Mouse (Mus musculus) spleen, postnatal 14 days (tissue): ENCODE data around the gene Abcf2.
A peak's percentile ranks its signal among the peaks of the same experiment; 100 is the strongest.
"Not testable (repeated sequence)": the region's sequence is repeated elsewhere in the genome, so short reads cannot be mapped to it uniquely, and the experiment has no call there.

Experiments used
- DNase-seq, 2 experiments: peaks; one replicate each; pipeline ENCODE4 v3.0.0; 2021 to 2022; ENCODE audit warnings: low spot score in 2 of 2

Abcf2 gene

GRCm38 (mm10) chr5:24586547-24587199 is 9.4 kb upstream of the Abcf2 start, which contains the start of gene Chpf2:
TSS of gene Chpf2 (plus strand) at chr5:24586741.
- DNase-seq, result peak; percentile 53 to 76

- DNase-seq, result no peak
These were observed 8.8 kb upstream of the Abcf2 start for GRCm38 (mm10) chr5:24586106-24586505.

GRCm38 (mm10) chr5:24578109-24578963 is 1.1 kb upstream of the Abcf2 start:
- DNase-seq, result no peak

- DNase-seq, result no peak
These were observed 475 bp downstream of the Abcf2 start for GRCm38 (mm10) chr5:24576801-24577182.

- DNase-seq, result no peak
These were observed 1.3 kb downstream of the Abcf2 start for GRCm38 (mm10) chr5:24575948-24576347.

- DNase-seq, result no peak
These were observed 20.6 kb downstream of the Abcf2 start, which contains the start of gene 4931409K22Rik for GRCm38 (mm10) chr5:24556709-24557108. TSS of gene 4931409K22Rik (minus strand) at chr5:24556809.

- DNase-seq, result not testable (repeated sequence)
These were observed 21.9 kb downstream of the Abcf2 start for GRCm38 (mm10) chr5:24555335-24555734.

- no peak for DNase-seq
These were observed 23.5 kb downstream of the Abcf2 start for GRCm38 (mm10) chr5:24553621-24554244.

- DNase-seq, result no peak
These were observed 26.0 kb downstream of the Abcf2 start for GRCm38 (mm10) chr5:24551317-24551688.

- no peak for DNase-seq
These were observed 26.5 kb downstream of the Abcf2 start for GRCm38 (mm10) chr5:24550598-24551316.

- DNase-seq, result no peak
These were observed 34.6 kb downstream of the Abcf2 start for GRCm38 (mm10) chr5:24542643-24543042.

GRCm38 (mm10) chr5:24541144-24541569 is 36.1 kb downstream of the Abcf2 start:
- DNase-seq, result no peak

GRCm38 (mm10) chr5:24540387-24541143 is 36.7 kb downstream of the Abcf2 start, which contains the start of gene Asb10:
TSS of gene Asb10 (minus strand) at chr5:24540978.
- DNase-seq, result no peak

GRCm38 (mm10) chr5:24539571-24540296 is 37.5 kb downstream of the Abcf2 start:
- no peak for DNase-seq

- DNase-seq, result no peak
These were observed 39.6 kb downstream of the Abcf2 start for GRCm38 (mm10) chr5:24537618-24538017.

- no peak for DNase-seq
These were observed 40.8 kb downstream of the Abcf2 start for GRCm38 (mm10) chr5:24536511-24536910.

GRCm38 (mm10) chr5:24535731-24536130 is 41.5 kb downstream of the Abcf2 start:
- DNase-seq, result no peak

GRCm38 (mm10) chr5:24534292-24534691 is 43.0 kb downstream of the Abcf2 start:
- DNase-seq, result no peak

- no peak for DNase-seq
These were observed 43.9 kb downstream of the Abcf2 start for GRCm38 (mm10) chr5:24533391-24533790.

GRCm38 (mm10) chr5:24530042-24530689 is 47.1 kb downstream of the Abcf2 start:
- DNase-seq, result peak; percentile 75 to 83
